Mouse (Mus musculus): ENCODE data around the gene Cmas. TPM values are rescaled to one million over a fixed set of nuclear protein-coding genes. Genes with fewer than 3 reads are reported as not detected.

Cmas gene
- polyA plus RNA-seq, 1 experiment from 2014 or later = 117 TPM

DNA sequence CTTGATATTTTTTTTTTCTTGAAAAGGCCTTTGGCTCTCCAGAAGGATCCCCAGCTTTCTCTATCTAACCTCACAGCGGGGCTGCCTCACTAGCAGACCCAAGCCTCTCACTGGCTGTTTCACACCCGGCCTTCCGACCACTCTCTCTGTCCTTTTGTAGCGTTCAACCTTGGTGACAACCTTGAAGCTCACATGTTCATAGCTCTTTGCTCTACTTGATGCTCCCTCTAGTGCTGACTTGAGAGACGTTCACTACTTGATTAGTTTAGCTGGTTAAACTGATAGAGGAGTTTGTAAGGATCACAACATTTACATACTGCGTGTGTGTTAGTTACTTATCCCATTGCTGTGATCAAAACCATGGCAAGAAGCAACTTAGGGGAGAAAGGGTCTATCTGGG, 35.8 kb upstream of the Cmas start:
- WGBS (ENCODE audit: insufficient replicate concordance) = 48% methylated on average over 6 of the region's 6 CpGs

DNA sequence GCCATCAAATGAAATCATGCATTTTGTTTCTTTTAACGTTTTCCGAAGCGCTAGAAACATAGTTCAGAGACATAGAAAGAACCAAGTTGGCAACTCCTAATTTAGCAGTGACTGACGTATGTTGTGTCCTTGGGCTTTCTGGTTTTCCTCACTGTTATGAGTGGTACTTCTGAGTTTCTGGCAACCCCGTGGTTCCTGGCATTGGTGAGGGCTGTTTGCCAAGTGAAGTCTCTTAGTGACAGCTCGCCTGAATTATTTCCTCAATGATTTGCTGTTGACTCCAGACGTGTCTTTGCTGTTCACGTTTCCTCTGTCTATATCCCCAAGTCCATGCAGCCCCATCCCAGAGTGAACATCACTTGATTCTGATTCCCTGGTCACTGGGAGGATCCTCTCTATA, 34.8 kb upstream of the Cmas start:
- no peak overlapping the region for H3K9ac ChIP-seq (ENCODE audit: low read depth, low read length)
- H3K27ac ChIP-seq (ENCODE audit: low read depth, low read length) = no peak overlapping the region
- H3K4me1 ChIP-seq (ENCODE audit: control insufficient read depth, insufficient read depth, low read length) = no peaks in the 10 kb centered on the region
- H3K27me3 ChIP-seq (ENCODE audit: control insufficient read depth, insufficient read depth, low read length) = no peaks in the 10 kb centered on the region
- H3K4me2 ChIP-seq = no peak overlapping the region
- H3K9me3 ChIP-seq (replicated peaks; ENCODE audit: control insufficient read depth, low read length) = peaks cover 6% of the 10 kb centered on the region
- no peak for ATAC-seq (replicated peaks; ENCODE audit: insufficient number of reproducible peaks, low FRiP score, low TSS enrichment)
- H3K4me3 ChIP-seq (ENCODE audit: low read depth, low read length) = no peak overlapping the region
- no peaks in the 10 kb centered on the region for H3K36me3 ChIP-seq (ENCODE audit: control insufficient read depth, insufficient read depth, low read length)
- WGBS (ENCODE audit: insufficient replicate concordance) = 84% methylated on average over 8 of the region's 8 CpGs

More for the DNA sequence above, 35.8 kb upstream of the Cmas start:
- H3K4me2 ChIP-seq = no peak overlapping the region
- no peak for ATAC-seq (replicated peaks; ENCODE audit: insufficient number of reproducible peaks, low FRiP score, low TSS enrichment)
- H3K9ac ChIP-seq (ENCODE audit: low read depth, low read length) = no peak overlapping the region
- H3K27ac ChIP-seq (ENCODE audit: low read depth, low read length) = no peak overlapping the region
- H3K36me3 ChIP-seq (ENCODE audit: control insufficient read depth, insufficient read depth, low read length) = no peaks in the 10 kb centered on the region
- H3K9me3 ChIP-seq (replicated peaks; ENCODE audit: control insufficient read depth, low read length) = peaks cover 6% of the 10 kb centered on the region
- H3K4me1 ChIP-seq (ENCODE audit: control insufficient read depth, insufficient read depth, low read length) = no peaks in the 10 kb centered on the region
- no peak overlapping the region for H3K4me3 ChIP-seq (ENCODE audit: low read depth, low read length)
- no peaks in the 10 kb centered on the region for H3K27me3 ChIP-seq (ENCODE audit: control insufficient read depth, insufficient read depth, low read length)

DNA sequence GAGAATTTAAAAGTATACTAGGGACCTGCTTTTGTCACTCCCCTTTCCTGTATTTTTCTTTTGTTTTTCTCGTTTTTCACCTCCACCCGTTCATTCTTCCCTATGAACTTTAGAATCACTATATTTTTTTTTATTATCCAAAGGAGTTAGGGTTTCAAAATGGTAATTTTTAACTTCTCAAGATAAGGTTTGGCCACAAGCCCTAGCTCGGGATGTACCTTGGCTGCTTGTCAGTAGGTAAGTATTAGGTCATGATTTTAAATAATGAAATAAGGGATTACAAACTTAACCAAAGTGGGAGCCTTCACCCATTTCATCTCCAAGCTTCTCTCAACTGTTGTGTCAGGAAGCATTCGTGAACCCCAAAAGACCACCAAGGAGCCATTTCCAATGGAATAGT, 30.5 kb upstream of the Cmas start:
- Histone ChIP-seq H3K4me3 (ENCODE audit: low read depth, low read length) (no peak overlapping the region), H3K4me1 (ENCODE audit: control insufficient read depth, insufficient read depth, low read length) (no peaks in the 10 kb centered on the region), H3K4me2 (no peak overlapping the region), H3K9me3 (replicated peaks; ENCODE audit: control insufficient read depth, low read length) (peaks cover 2% of the 10 kb centered on the region; the same call in 1 of the 2 replicates), H3K9ac (ENCODE audit: low read depth, low read length) (no peak overlapping the region), H3K36me3 (ENCODE audit: control insufficient read depth, insufficient read depth, low read length) (no peaks in the 10 kb centered on the region), H3K27me3 (ENCODE audit: control insufficient read depth, insufficient read depth, low read length) (no peaks in the 10 kb centered on the region), H3K27ac (ENCODE audit: low read depth, low read length) (no peak overlapping the region)
- no peak for ATAC-seq (replicated peaks; ENCODE audit: insufficient number of reproducible peaks, low FRiP score, low TSS enrichment)
- WGBS (ENCODE audit: insufficient replicate concordance) = 76% methylated on average over 4 of the region's 4 CpGs

DNA sequence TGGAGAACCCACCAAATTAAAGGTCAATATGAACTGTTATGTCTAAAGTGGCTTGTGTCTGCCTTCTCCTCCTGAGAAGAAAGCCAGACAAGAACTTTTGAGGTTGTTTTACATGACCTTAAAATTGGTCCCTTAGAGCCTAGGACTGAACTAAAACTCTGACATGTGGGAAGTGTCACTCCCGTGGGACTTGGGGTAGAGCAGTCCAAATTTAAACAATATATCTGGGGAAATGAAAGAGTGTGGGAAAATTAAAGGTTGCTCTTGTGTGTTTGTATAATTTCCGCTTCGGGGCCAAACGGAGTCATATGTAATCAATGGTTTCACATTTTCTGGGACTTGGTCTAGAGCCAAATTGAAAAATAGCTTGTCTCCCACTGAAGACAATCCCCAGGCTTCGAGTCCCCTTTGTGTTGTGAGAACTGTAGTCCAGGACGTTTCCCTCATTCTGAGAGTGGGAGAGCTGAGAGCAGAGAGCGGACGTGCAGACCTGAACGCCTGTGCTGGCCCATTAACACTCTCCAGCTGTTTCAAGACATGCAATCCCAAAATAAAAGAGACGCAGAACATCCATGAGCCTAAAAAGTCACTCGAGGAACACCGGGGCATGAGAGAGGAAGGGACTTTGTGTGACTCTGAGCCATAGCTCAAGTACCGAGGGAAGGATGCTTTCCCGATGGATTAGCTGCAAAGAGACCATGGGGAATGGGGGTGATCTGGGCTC, 23.8 kb upstream of the Cmas start:
- WGBS (ENCODE audit: insufficient replicate concordance) = 68% methylated on average over 14 of the region's 14 CpGs
- Histone ChIP-seq H3K4me2 (no peak overlapping the region), H3K36me3 (ENCODE audit: control insufficient read depth, insufficient read depth, low read length) (no peaks in the 10 kb centered on the region), H3K9me3 (replicated peaks; ENCODE audit: control insufficient read depth, low read length) (no peaks in the 10 kb centered on the region), H3K27ac (ENCODE audit: low read depth, low read length) (no peak overlapping the region), H3K4me1 (ENCODE audit: control insufficient read depth, insufficient read depth, low read length) (0 out of 2 replicates have a peak, but pooled peaks cover 2% of the 10 kb centered on the region), H3K9ac (ENCODE audit: low read depth, low read length) (no peak overlapping the region), H3K4me3 (ENCODE audit: low read depth, low read length) (no peak overlapping the region), H3K27me3 (ENCODE audit: control insufficient read depth, insufficient read depth, low read length) (no peaks in the 10 kb centered on the region)
- no peak for ATAC-seq (replicated peaks; ENCODE audit: insufficient number of reproducible peaks, low FRiP score, low TSS enrichment)

DNA sequence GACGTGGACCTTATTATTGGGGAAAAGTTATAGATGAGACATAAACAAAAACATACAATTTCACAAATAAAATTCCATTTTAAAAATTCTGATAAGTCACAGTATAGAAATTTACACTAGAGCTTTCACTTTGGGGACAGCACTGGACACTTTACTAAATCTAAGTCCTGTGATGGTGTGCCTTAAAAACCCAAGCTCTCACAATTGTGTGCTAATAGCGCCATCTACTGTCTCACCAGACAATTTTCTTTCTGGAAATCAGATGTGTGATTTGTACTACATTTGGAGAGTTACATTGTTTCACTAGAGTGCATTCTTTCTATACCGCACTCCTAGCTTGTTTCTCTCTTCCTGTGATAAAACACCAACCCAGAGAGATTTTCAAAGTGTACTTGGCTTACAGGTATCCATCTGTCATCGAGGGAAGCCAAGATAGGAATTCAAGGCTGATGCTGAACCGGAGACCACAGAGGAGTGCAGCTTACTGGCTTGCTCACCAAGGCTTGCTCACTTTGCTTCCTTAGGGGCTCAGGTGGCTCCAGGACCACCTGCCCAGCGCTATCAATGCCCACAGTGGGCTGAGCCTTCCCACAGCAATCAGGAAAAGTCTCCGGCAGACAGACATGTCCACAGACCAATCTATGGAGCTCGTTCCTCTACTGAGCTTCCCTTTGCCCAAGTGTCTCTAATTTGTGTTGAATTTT, 21.0 kb upstream of the Cmas start:
- ATAC-seq (replicated peaks; ENCODE audit: insufficient number of reproducible peaks, low FRiP score, low TSS enrichment) = no peak
- Histone ChIP-seq H3K4me3 (ENCODE audit: low read depth, low read length) (no peak overlapping the region), H3K4me1 (ENCODE audit: control insufficient read depth, insufficient read depth, low read length) (0 out of 2 replicates have a peak, but pooled peaks cover 3% of the 10 kb centered on the region), H3K9me3 (replicated peaks; ENCODE audit: control insufficient read depth, low read length) (no peaks in the 10 kb centered on the region), H3K4me2 (no peak overlapping the region), H3K27ac (ENCODE audit: low read depth, low read length) (no peak overlapping the region), H3K36me3 (ENCODE audit: control insufficient read depth, insufficient read depth, low read length) (no peaks in the 10 kb centered on the region), H3K27me3 (ENCODE audit: control insufficient read depth, insufficient read depth, low read length) (no peaks in the 10 kb centered on the region), H3K9ac (ENCODE audit: low read depth, low read length) (no peak overlapping the region)
- WGBS (ENCODE audit: insufficient replicate concordance) = 48% methylated on average over 8 of the region's 8 CpGs

DNA sequence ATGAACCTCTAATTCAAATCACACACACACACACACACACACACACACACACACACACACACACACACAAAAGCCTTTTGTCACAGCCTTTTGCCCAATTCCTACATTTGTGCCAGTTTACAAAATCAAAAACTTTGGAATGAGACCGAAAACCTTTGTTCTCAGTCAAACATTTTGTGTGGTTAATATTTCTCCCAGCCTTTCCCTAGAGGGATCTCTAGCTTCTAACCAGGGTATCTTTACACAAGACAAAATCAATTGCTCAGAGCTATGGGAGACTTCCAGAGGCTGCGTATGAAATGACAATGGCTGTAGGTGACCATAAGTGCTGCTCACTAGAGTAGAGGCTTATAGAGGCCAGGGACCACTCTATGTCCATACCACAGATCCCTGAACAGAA, 18.3 kb upstream of the Cmas start:
- WGBS (ENCODE audit: insufficient replicate concordance) = 82% methylated on average over 2 of the region's 2 CpGs
- no peak for ATAC-seq (replicated peaks; ENCODE audit: insufficient number of reproducible peaks, low FRiP score, low TSS enrichment)
- H3K27ac ChIP-seq (ENCODE audit: low read depth, low read length) = no peak overlapping the region
- no peak overlapping the region for H3K4me2 ChIP-seq
- H3K27me3 ChIP-seq (ENCODE audit: control insufficient read depth, insufficient read depth, low read length) = no peaks in the 10 kb centered on the region
- H3K9ac ChIP-seq (ENCODE audit: low read depth, low read length) = no peak overlapping the region
- no peaks in the 10 kb centered on the region for H3K36me3 ChIP-seq (ENCODE audit: control insufficient read depth, insufficient read depth, low read length)
- no peak overlapping the region for H3K4me3 ChIP-seq (ENCODE audit: low read depth, low read length)
- H3K9me3 ChIP-seq (replicated peaks; ENCODE audit: control insufficient read depth, low read length) = no peaks in the 10 kb centered on the region
- H3K4me1 ChIP-seq (ENCODE audit: control insufficient read depth, insufficient read depth, low read length) = 0 out of 2 replicates have a peak, but pooled peaks cover 3% of the 10 kb centered on the region

DNA sequence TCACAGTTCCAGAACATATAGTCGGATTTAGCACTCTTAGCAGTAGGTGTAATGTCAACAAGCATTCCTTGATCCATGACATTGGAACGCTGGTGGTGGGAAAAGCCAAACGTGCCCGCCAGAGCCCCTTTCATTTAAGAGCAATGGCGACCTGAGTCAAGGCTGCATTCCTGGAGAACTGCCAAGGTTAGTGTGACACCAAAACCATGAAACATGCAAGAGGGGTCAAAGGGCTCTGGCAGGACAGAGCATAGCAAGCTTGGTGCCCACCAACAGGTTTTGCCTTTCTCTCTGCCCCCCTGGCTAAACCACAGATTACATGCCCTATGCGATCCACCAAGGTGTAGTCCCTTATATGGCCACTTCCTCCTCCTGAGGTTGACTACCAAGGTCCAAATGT, 17.8 kb upstream of the Cmas start:
- Histone ChIP-seq H3K27me3 (ENCODE audit: control insufficient read depth, insufficient read depth, low read length) (no peaks in the 10 kb centered on the region), H3K27ac (ENCODE audit: low read depth, low read length) (no peak overlapping the region), H3K9ac (ENCODE audit: low read depth, low read length) (no peak overlapping the region), H3K9me3 (replicated peaks; ENCODE audit: control insufficient read depth, low read length) (no peaks in the 10 kb centered on the region), H3K36me3 (ENCODE audit: control insufficient read depth, insufficient read depth, low read length) (no peaks in the 10 kb centered on the region), H3K4me1 (ENCODE audit: control insufficient read depth, insufficient read depth, low read length) (0 out of 2 replicates have a peak, but pooled peaks cover 3% of the 10 kb centered on the region), H3K4me3 (ENCODE audit: low read depth, low read length) (no peak overlapping the region), H3K4me2 (no peak overlapping the region)
- WGBS (ENCODE audit: insufficient replicate concordance) = 79% methylated on average over 6 of the region's 6 CpGs
- no peak for ATAC-seq (replicated peaks; ENCODE audit: insufficient number of reproducible peaks, low FRiP score, low TSS enrichment)

DNA sequence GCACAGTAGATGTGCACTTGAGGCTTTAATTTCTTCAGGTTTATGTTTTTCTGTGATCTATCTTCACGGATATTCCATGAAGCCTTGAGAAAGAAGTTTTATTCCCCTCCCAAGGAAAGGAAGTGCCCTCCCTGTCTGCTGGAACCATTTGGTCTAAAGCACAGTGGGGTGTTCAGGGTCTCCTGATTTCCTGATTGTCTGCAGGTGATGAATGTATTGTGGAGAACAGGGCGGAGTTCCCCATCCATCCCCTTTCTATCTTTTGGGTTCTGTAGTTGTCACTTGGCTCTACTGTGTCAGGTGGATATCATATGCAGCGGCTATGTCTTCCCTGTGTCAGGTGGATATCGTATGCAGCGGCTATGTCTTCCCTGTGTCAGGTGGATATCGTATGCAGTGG, 14.7 kb upstream of the Cmas start:
- Histone ChIP-seq H3K4me3 (ENCODE audit: low read depth, low read length) (no peak overlapping the region), H3K27ac (ENCODE audit: low read depth, low read length) (no peak overlapping the region), H3K9ac (ENCODE audit: low read depth, low read length) (no peak overlapping the region), H3K4me1 (ENCODE audit: control insufficient read depth, insufficient read depth, low read length) (0 out of 2 replicates have a peak, but pooled peaks cover 3% of the 10 kb centered on the region), H3K36me3 (ENCODE audit: control insufficient read depth, insufficient read depth, low read length) (no peaks in the 10 kb centered on the region), H3K4me2 (no peak overlapping the region), H3K27me3 (ENCODE audit: control insufficient read depth, insufficient read depth, low read length) (no peaks in the 10 kb centered on the region), H3K9me3 (replicated peaks; ENCODE audit: control insufficient read depth, low read length) (no peaks in the 10 kb centered on the region)
- 87% methylated on average over 6 of the region's 6 CpGs for WGBS (ENCODE audit: insufficient replicate concordance)
- no peak for ATAC-seq (replicated peaks; ENCODE audit: insufficient number of reproducible peaks, low FRiP score, low TSS enrichment)

All from heart, embryonic 11.5 days (tissue).